Mouse (Mus musculus): ENCODE data around the gene Agap3. TPM values are rescaled to one million over a fixed set of nuclear protein-coding genes. Genes with fewer than 3 reads are reported as not detected.

Gene Agap3
- polyA plus RNA-seq (2017; shearing (Covaris generic)) = 85.3 TPM

DNA sequence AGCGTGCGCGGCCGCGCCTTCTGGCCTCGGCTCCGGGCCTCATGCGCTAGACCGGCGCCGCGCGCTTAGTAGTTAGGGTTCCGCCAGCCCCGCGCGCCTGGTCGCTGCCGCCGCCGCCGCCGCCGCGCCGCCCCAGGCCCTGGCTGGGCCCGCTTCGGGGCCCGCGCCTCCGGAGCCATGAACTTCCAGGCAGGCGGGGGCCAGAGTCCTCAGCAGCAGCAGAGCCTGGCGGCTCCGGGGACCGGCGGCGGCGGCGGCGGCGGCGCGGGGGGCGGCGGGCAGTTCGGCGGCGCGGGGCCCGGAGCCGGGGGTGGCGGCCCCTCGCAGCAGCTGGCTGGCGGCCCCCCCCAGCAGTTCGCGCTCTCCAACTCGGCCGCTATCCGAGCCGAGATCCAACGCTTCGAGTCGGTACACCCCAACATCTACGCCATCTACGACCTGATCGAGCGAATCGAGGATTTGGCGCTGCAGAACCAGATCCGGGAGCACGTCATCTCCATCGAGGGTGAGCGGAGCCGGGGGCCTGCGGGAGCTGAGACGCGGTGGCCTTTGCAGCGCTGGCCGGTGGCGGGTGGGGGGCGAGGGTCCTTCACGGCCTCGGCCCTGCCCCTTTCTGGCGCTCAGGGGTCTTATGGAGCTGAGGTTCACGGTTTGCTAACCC is at the start of gene Agap3:
Gene Agap3, plus strand, starts transcription at position 148 of the 661 bp plus-strand sequence.

DNA sequence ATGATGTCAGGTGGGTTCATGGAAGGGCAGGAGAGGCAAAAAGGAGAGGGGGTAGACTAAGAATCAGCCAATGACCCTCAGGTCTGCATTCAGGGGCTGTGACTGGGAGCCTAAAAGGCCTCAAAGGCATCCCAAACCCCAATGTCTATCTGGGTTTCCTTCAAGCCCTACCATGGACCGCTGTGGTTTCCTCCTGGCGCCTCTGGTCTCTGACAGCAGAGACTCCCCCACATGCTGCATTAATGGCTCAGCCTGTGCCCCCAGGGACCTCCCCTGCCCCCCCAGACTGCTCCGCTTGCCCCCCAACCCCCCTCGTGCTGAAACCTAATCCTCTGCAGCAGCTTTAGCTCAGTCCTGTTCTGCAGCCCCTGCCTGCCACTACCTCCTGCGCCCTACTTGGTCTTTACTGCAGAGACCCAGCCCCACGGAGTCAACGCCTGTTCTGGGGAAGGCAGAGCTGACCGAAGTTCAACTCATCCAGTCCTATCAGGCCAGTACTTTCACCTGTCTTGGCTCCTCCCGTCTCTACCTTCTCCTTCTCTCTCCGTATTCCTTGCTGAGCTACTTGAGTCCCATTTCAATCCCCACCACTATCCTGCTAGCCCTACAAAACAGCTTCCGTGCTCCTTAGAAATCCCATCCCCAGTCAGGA is 38.8 kb upstream of the Agap3 start, which contains the start of gene Asic3:
Gene Asic3, plus strand, starts transcription at position 351 of the 652 bp plus-strand sequence.

DNA sequence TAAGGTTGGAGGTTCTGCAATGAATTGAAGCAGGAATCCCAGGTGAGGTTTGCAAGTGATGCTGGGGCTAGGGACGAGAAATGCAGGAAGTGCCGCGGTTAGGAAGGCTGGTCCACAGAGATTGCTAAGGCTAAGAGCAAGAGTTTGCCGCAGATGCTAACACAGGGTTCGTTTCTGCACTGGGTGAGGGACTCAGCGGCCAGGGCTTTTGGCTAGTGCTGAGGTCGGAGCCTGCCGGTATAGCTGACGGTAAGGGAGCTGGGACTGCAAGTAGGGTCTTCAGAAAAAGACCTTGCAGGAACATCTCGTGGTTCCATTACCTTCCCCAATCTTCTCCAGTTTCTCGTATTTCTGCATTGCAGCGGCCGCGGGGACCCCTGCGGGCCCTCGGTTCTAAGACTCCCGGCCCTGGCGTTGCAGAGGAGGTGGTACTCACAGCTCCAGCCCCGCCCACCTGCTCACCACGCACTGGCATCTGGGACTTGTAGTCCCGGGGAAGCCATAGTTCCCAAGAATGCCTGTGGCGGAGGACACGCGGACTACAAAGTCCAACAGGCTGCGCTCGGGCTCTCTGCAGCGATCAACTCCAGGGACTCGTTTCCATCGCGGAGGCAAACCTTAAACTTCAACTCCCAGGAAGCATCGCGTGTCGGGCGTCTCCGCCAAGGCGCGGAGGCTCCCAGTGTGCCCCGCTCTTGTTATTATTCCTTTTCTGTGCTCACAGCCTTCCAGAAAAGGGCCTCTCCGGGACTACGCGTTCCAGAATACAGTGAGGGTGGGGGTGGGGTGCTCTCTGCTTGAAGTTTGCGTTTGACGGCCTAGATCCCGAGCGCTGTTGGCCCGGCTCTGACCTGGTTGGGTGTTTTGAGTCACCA is 28.6 kb upstream of the Agap3 start, which contains the start of the genes Cdk5 and Slc4a2:
Gene Cdk5, minus strand, starts transcription at position 402 of the 875 bp plus-strand sequence.
Gene Slc4a2, plus strand, starts transcription at position 709 of the 875 bp plus-strand sequence.

DNA sequence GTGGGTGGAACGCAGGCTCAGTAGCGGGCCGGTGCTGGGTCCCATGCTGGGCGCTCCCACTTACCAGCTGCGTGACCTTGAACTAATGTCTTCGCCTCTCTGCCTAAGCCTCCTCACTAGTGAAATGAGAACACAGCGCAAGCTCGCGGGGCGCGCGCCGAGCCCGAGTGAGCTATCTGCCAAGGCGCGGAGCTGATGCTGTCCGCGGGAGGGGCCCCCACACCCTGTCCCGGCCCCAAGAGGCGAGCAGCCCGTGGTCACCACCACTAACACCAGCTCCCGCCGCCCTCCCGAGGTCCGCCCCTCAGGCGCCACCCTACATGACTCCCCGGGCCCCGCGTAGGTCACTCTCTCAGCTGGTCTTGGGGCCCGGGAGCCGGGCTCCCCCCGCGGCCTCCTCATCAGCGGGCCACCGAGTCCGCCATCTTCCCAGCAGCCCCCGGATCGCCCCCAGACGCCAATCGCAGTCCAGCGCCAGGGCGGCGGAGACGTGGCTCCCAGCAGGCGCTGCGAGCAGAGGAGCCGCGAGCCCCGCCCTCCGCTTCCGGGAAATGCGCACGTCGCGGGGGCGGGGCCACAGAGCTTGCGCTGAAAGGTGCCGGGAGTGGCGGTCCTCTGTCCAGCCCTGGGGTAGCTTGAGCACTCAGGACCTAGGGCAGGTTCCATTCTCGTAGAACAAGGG is 7.1 kb upstream of the Agap3 start, which contains the start of gene Fastk:
Gene Fastk, minus strand, starts transcription at position 542 of the 682 bp plus-strand sequence.

DNA sequence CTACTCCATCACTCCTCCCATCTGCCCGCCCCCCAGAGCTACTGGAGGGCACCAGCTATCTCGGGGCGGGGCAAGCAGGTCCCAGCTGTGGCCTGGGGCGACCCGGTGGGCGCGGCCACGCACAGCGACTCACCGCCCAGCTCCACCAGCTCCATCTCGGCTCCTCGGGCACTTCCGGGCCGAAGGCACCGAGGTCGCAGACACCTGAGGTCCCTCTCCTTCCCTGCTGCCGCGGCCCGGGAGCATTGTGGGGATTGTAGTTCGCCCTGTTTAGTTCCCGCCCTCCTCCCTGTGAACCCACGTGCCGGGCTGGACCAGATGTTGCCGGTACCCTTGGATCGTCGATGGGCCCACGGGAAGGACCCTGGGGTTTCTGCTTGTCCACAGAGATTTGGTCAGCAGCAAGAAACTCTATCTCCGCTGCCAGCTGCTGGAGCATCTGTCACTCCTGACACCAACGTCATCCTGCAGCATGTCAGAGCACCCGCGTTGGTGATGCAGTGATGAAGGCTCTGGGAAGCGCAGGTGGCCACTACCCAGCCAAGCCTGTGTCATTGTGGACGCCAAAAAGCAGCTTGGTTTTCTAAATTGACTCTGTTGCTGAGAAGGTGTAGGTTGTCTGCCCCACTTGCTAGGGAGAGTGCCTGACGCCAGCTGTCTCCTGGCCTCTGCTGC is 4.2 kb upstream of the Agap3 start, which contains the start of gene Tmub1:
Gene Tmub1, minus strand, starts transcription at position 231 of the 675 bp plus-strand sequence.

DNA sequence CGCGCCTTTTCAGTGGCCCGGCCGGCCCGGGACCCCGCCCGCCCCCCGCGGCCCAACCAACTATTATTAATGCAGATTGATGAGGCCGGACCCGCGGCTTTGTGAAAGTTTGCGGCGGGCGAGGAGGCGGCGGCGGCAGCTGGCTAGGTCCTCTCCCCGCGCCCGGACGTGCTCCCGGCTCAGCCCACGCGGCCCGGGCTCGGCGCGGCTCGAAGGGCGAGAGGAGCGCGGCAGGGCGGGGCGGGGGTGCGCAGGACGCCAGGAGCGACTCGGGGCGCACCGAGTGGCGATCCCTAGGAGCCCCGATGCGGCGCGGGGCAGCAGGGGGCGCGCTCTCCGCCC is 74.9 kb downstream of the Agap3 start, which contains the start of gene Gbx1:
Gene Gbx1, minus strand, starts transcription at position 314 of the 342 bp plus-strand sequence.

DNA sequence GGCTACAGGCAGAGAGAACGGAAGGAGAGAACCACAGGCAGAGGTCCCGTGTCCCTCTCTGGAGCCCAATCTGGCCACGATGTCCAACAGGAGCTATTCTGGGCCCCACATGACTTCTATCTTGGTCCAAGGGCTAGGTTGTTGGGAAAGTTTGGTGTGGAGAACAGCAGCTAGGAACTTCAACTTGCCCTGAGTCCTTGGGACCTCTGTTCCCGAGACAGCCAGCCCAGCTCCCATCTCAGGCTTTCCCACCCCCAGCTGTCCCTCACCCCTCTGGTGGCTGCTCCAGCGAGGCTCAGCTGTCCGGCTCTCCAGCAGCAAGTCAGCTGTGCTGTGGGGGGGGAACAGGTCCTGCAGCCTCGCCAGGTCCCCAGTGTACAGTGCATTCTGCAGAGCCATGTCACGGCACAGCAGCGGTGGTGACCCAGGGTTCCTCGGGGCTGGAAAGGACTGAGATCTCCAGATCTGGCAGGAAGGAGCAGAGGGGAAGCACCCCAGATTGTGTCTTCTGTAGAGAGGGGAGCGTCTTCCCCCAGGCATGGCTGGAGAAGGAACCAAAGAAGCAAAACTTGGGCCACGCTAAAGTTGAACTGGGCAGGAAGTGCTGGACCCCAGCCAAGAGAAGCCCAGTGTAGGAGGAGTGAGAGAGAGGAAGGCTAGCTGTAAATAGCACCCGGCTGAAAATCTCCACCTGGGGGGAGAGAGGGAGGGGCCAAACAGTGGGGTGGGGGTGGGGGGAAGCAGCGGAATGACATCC is 88.6 kb downstream of the Agap3 start, which contains the start of gene Asb10:
Gene Asb10, minus strand, starts transcription at position 592 of the 757 bp plus-strand sequence.

Other genes with a start within 250 kb of the Agap3 start
- gene Kcnh2, start 100.6 kb upstream of the Agap3 start, polyA plus RNA-seq (2017; shearing (Covaris generic)) = not detected
- gene Nos3, start 87.4 kb upstream of the Agap3 start, polyA plus RNA-seq (2017; shearing (Covaris generic)) = 0.12 TPM
- not detected for gene Atg9b, start 60.0 kb upstream of the Agap3 start, polyA plus RNA-seq (2017; shearing (Covaris generic))
- 11.6 TPM for gene Abcb8, start 58.5 kb upstream of the Agap3 start, polyA plus RNA-seq (2017; shearing (Covaris generic))
- not detected for gene Asic3, start 38.8 kb upstream of the Agap3 start, polyA plus RNA-seq (2017; shearing (Covaris generic))
- gene Cdk5, start 28.6 kb upstream of the Agap3 start, polyA plus RNA-seq (2017; shearing (Covaris generic)) = 55.1 TPM
- 28.7 TPM for gene Slc4a2, start 28.3 kb upstream of the Agap3 start, polyA plus RNA-seq (2017; shearing (Covaris generic))
- 92.8 TPM for gene Fastk, start 6.9 kb upstream of the Agap3 start, polyA plus RNA-seq (2017; shearing (Covaris generic))
- gene Tmub1, start 4.3 kb upstream of the Agap3 start, polyA plus RNA-seq (2017; shearing (Covaris generic)) = 53.9 TPM
- not detected for gene Gbx1, start 75.0 kb downstream of the Agap3 start, polyA plus RNA-seq (2017; shearing (Covaris generic))
- gene Asb10, start 88.8 kb downstream of the Agap3 start, polyA plus RNA-seq (2017; shearing (Covaris generic)) = not detected
- gene 4931409K22Rik, start 104.6 kb downstream of the Agap3 start, polyA plus RNA-seq (2017; shearing (Covaris generic)) = not detected
- 58.7 TPM for gene Abcf2, start 125.3 kb downstream of the Agap3 start, polyA plus RNA-seq (2017; shearing (Covaris generic))
- 24.2 TPM for gene Chpf2, start 134.6 kb downstream of the Agap3 start, polyA plus RNA-seq (2017; shearing (Covaris generic))
- gene Smarcd3, start 172.2 kb downstream of the Agap3 start, polyA plus RNA-seq (2017; shearing (Covaris generic)) = 0.83 TPM
- 103 TPM for gene Nub1, start 233.4 kb downstream of the Agap3 start, polyA plus RNA-seq (2017; shearing (Covaris generic))

Data from effector memory CD4-positive, alpha-beta T cell, adult 7 months (primary cell).